Mouse (Mus musculus): Measurements from ENCODE around the gene Mmel1. TPM values are rescaled to one million over a fixed set of nuclear protein-coding genes. Genes with fewer than 3 reads are reported as not detected.

The Mmel1 gene
- polyA plus RNA-seq, 1 experiment = not detected

DNA sequence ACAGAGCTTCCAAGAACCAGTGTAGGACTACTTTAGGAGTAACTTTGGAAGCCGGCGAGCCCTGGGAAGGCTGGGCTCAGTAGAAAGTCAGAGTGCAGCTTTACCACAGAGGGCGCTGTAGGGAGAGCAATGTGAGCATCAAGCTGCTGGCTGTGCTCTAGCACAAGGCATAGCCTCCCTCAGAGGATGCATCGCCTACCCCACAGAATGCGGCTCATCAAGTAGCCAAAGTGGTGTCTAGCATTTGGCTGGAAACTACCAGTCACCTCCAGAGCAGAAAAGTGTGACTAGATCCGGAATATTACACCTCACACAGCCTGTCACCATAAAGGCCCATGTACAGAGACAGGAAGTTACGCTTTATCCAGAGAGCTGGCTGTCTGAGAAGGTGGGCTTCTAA, 66.4 kb downstream of the Mmel1 start:
- Histone ChIP-seq H3K27ac (ENCODE audit: insufficient read depth, low read depth, low read length) (no peak overlapping the region), H3K4me1 (ENCODE audit: control insufficient read depth, insufficient read depth, low read length) (peaks cover 6% of the 10 kb centered on the region), H3K4me3 (ENCODE audit: insufficient read depth, low read depth, low read length) (no peak overlapping the region)
- TF ChIP-seq POLR2A (IDR thresholded peaks at IDR 0.05; ENCODE audit: insufficient read depth, low read depth, low read length) = no peak
- no peak for TF ChIP-seq CTCF (IDR thresholded peaks at IDR 0.05; ENCODE audit: insufficient read depth, low read depth, low read length)
- 86% methylated on average over 7 of the region's 7 CpGs for WGBS

DNA sequence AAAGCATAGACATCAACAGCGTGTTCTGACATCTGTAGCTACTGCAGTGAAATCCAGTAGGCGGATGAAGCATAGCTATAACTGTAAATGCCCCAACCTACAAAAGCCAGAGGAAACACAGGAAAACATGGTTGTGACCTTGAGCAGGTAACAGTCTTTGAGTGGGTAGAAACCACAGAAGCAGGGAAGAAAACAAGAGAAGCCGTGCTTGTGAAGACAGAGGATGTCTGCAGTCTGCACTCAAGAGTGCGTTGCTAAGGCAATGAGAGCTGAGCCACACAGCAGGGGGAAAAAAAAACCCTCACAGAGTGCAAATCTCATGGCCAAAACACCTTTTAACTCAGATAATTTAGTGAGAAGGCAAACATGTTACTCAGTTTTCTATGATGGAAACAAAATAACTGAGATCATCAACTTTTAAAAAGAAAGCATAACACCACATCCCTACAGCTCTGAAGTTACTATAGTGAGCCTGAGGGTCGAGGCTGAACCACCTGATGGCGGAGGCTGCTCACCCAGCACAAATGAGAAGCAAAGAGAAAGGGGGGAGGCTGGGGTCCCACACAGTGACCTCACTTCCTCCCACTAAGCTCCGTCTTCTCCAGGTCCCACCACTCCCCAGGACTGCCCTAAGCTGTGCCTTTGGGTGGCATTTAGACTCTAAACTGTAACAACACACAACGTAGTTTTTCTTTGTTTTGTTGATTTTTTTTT, 67.3 kb downstream of the Mmel1 start:
- H3K4me1 ChIP-seq (ENCODE audit: control insufficient read depth, insufficient read depth, low read length) = peaks cover 6% of the 10 kb centered on the region
- H3K4me3 ChIP-seq (ENCODE audit: insufficient read depth, low read depth, low read length) = no peak overlapping the region
- TF ChIP-seq CTCF (IDR thresholded peaks at IDR 0.05; ENCODE audit: insufficient read depth, low read depth, low read length) = no peak
- no peak for TF ChIP-seq POLR2A (IDR thresholded peaks at IDR 0.05; ENCODE audit: insufficient read depth, low read depth, low read length)
- 48% methylated on average over 8 of the region's 8 CpGs for WGBS
- H3K27ac ChIP-seq (ENCODE audit: insufficient read depth, low read depth, low read length) = no peak overlapping the region

DNA sequence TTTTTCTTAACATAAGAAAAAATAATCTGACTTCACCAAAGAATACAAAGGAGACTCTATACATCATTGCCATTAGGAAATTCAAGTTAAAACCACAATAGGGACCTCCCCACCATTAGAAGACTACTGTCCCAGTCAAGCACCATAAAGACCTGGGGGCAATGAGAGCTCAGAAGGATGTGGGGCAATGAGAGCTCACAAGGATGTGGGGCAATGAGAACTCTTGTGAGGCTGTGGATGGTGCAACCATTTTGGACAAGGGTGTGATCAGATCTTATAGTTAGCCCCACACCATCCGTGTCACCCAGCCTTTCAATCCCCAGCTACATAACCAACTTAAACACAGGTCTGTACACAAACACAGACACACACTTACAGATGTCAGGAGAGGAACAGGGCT, 68.4 kb downstream of the Mmel1 start:
- Histone ChIP-seq H3K4me3 (ENCODE audit: insufficient read depth, low read depth, low read length) (no peak overlapping the region), H3K4me1 (ENCODE audit: control insufficient read depth, insufficient read depth, low read length) (peaks cover 6% of the 10 kb centered on the region), H3K27ac (ENCODE audit: insufficient read depth, low read depth, low read length) (no peak overlapping the region)
- 72% methylated on average over 1 of the region's 1 CpGs for WGBS
- no peak for TF ChIP-seq CTCF (IDR thresholded peaks at IDR 0.05; ENCODE audit: insufficient read depth, low read depth, low read length)
- TF ChIP-seq POLR2A (IDR thresholded peaks at IDR 0.05; ENCODE audit: insufficient read depth, low read depth, low read length) = no peak

DNA sequence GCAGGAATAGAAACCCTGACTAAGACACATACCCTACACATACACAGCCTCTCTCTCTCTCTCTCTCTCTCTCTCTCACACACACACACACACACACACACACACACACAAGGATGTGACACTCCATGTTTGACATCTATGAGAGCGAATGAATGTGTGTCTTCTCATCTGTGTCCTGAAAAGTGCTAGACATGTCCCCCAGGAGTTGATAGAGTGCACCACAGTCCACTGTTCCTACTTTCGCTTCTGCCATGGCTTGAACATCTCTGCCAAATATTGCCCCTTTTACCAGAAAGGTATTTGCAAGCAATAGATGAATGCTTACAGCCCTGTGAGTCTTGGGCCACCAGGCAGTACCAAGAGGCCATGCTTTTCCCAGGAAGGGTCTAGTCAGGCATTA, 70.8 kb downstream of the Mmel1 start:
- Histone ChIP-seq H3K4me3 (ENCODE audit: insufficient read depth, low read depth, low read length) (no peak overlapping the region), H3K4me1 (ENCODE audit: control insufficient read depth, insufficient read depth, low read length) (peaks cover 2% of the 10 kb centered on the region), H3K27ac (ENCODE audit: insufficient read depth, low read depth, low read length) (no peak overlapping the region)
- TF ChIP-seq CTCF (IDR thresholded peaks at IDR 0.05; ENCODE audit: insufficient read depth, low read depth, low read length) (no peak), POLR2A (IDR thresholded peaks at IDR 0.05; ENCODE audit: insufficient read depth, low read depth, low read length) (no peak)
- WGBS = 86% methylated on average over 2 of the region's 2 CpGs

DNA sequence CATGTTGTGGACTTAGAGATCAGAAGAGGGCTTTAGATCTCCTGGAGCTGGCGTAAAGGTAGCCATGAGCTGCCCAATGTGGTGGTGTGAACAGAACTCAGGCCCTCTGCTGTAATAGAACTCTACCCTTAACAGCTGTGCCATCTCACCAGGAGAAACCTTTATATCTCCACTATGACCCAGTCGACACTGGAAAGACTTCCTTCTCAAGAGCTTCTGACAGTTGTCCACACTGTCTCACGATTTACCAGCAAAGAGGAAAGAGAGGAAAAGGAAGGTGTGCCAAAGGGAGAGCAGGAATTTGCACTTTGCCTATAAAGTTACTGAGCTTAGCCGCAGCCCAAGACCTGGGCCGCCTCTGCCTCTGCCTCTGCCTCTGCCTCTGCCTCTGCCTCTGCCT, 72.4 kb downstream of the Mmel1 start:
- Histone ChIP-seq H3K4me3 (ENCODE audit: insufficient read depth, low read depth, low read length) (no peak overlapping the region), H3K27ac (ENCODE audit: insufficient read depth, low read depth, low read length) (no peak overlapping the region), H3K4me1 (ENCODE audit: control insufficient read depth, insufficient read depth, low read length) (peaks cover 13% of the 10 kb centered on the region)
- TF ChIP-seq POLR2A (IDR thresholded peaks at IDR 0.05; ENCODE audit: insufficient read depth, low read depth, low read length) = no peak
- TF ChIP-seq CTCF (IDR thresholded peaks at IDR 0.05; ENCODE audit: insufficient read depth, low read depth, low read length) = no peak
- 92% methylated on average over 5 of the region's 5 CpGs for WGBS

DNA sequence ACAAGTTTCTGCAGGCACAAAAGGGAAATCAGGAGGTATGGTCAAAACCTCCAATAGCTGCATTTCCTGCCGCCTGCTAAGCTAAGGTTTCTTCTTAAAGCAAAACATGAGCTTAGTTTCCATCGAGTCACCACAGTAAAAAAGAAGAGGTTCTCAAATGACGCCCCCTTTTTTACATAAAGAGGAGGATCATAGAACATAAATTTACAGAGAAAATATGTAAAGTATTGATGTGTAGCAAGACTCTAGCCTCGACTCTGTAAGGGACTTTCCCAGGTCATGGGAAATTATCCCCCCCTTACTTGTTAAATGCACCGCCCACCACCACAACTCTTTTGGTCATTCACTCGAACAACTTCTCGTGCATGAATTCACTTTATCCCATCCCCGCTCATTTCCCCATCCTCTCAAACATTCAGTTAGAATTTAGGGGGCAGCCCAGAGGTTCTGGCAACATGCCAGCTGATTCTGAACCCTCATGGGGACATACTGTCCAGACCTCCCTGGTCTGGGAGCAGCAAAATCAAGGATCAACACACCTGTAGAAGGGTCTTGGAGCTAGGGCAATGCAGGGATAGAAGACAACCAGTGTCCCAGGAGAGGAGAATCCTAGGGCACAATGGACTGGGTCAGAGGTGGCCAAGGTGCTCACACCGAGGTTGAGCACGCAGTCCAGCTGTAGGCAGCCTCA, 73.4 kb downstream of the Mmel1 start:
- TF ChIP-seq CTCF (IDR thresholded peaks at IDR 0.05; ENCODE audit: insufficient read depth, low read depth, low read length) = no peak
- no peak for TF ChIP-seq POLR2A (IDR thresholded peaks at IDR 0.05; ENCODE audit: insufficient read depth, low read depth, low read length)
- H3K4me1 ChIP-seq (ENCODE audit: control insufficient read depth, insufficient read depth, low read length) = peaks cover 11% of the 10 kb centered on the region
- WGBS = 79% methylated on average over 10 of the region's 10 CpGs

DNA sequence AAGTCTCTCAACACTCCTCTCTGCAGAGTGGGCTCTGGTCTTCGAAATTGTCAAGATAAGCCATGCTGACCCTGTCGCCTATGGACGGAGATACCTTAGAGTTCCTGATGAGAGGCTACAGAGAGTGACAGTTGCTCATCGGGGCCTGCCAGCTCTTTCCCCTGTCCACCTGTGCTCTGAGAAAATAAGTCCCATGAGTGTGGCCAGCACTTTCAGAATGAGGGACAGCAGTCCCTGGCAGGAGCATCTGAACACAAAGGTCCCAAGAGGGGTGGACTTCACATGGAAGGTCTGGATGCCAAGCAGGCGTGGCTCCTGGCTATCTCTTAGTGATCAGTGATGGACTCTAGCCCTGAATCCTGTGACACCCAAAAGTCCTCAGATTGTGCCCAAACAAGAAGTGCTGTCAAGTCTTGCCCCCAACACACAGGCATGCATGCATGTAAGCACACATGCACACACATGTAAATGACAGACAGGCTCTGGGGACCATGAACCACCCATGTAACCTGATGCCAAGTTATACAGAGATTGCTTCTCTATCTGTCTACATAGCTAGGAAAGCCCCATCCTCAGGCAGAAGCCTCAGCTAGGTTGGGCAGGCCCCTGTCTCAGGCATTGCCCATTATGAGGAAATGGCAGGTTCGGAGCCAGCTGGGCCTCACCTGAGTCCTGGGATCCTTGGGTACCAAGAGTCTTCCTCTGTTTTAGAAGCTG, 74.1 kb downstream of the Mmel1 start:
- Histone ChIP-seq H3K4me1 (ENCODE audit: control insufficient read depth, insufficient read depth, low read length) (peaks cover 11% of the 10 kb centered on the region), H3K4me3 (ENCODE audit: insufficient read depth, low read depth, low read length) (no peak overlapping the region), H3K27ac (ENCODE audit: insufficient read depth, low read depth, low read length) (no peak overlapping the region)
- 89% methylated on average over 6 of the region's 6 CpGs for WGBS
- TF ChIP-seq CTCF (IDR thresholded peaks at IDR 0.05; ENCODE audit: insufficient read depth, low read depth, low read length) = no peak
- no peak for TF ChIP-seq POLR2A (IDR thresholded peaks at IDR 0.05; ENCODE audit: insufficient read depth, low read depth, low read length)

More for the DNA sequence above, 73.4 kb downstream of the Mmel1 start:
- Histone ChIP-seq H3K27ac (ENCODE audit: insufficient read depth, low read depth, low read length) (no peak overlapping the region), H3K4me3 (ENCODE audit: insufficient read depth, low read depth, low read length) (no peak overlapping the region)

DNA sequence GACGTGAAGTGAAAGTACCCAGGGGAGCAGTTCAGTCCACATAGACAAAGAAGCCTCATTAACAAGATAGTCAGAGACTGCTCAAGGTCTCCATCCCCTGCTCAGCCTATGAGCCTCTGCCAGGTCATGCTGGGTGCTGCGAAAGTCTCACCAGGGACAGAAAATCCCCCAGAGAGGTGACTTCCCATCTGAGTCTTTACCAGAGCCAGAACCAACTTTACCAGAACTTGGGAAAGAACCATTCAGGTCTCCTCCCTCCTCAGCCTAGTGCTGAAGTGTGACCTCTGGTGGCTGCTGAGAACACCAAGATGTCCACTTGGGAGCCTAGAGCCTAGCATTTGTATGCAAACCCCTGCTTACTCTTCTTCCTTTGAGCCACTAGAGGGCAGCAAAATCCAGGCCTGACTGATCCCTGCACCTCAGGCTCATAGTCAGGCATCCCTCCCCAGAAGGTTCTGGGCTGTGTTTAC, 74.8 kb downstream of the Mmel1 start:
- Histone ChIP-seq H3K4me3 (ENCODE audit: insufficient read depth, low read depth, low read length) (no peak overlapping the region), H3K27ac (ENCODE audit: insufficient read depth, low read depth, low read length) (no peak overlapping the region), H3K4me1 (ENCODE audit: control insufficient read depth, insufficient read depth, low read length) (peaks cover 11% of the 10 kb centered on the region)
- WGBS = 27% methylated on average over 2 of the region's 2 CpGs
- no peak for TF ChIP-seq CTCF (IDR thresholded peaks at IDR 0.05; ENCODE audit: insufficient read depth, low read depth, low read length)
- no peak for TF ChIP-seq POLR2A (IDR thresholded peaks at IDR 0.05; ENCODE audit: insufficient read depth, low read depth, low read length)

Other genes starting within 250 kb of the Mmel1 start
- not detected in 2 replicates for gene Prdm16, start 232.7 kb upstream of the Mmel1 start, polyA plus RNA-seq (2012; ENCODE audit: insufficient read depth, insufficient read length, low replicate concordance, missing spikeins)
- gene Actrt2, start 201.7 kb upstream of the Mmel1 start, polyA plus RNA-seq (2012; ENCODE audit: insufficient read depth, insufficient read length, low replicate concordance, missing spikeins) = not detected in 2 replicates
- not detected in 2 replicates for gene Ttc34, start 32.1 kb upstream of the Mmel1 start, polyA plus RNA-seq (2012; ENCODE audit: insufficient read depth, insufficient read length, low replicate concordance, missing spikeins)
- gene Fam213b, start 29.6 kb downstream of the Mmel1 start, polyA plus RNA-seq (2012; ENCODE audit: insufficient read depth, insufficient read length, low replicate concordance, missing spikeins) = not detected in 2 replicates
- not detected in 2 replicates for gene Tnfrsf14, start 59.0 kb downstream of the Mmel1 start, polyA plus RNA-seq (2012; ENCODE audit: insufficient read depth, insufficient read length, low replicate concordance, missing spikeins)
- gene Hes5, start 91.3 kb downstream of the Mmel1 start, polyA plus RNA-seq (2012; ENCODE audit: insufficient read depth, insufficient read length, low replicate concordance, missing spikeins) = not detected in 2 replicates
- not detected in 2 replicates for gene Pank4, start 94.5 kb downstream of the Mmel1 start, polyA plus RNA-seq (2012; ENCODE audit: insufficient read depth, insufficient read length, low replicate concordance, missing spikeins)
- not detected in 2 replicates for gene Plch2, start 187.2 kb downstream of the Mmel1 start, polyA plus RNA-seq (2012; ENCODE audit: insufficient read depth, insufficient read length, low replicate concordance, missing spikeins)
- not detected in 2 replicates for gene Pex10, start 197.4 kb downstream of the Mmel1 start, polyA plus RNA-seq (2012; ENCODE audit: insufficient read depth, insufficient read length, low replicate concordance, missing spikeins)
- not detected in 2 replicates for gene Rer1, start 216.8 kb downstream of the Mmel1 start, polyA plus RNA-seq (2012; ENCODE audit: insufficient read depth, insufficient read length, low replicate concordance, missing spikeins)
- gene Morn1, start 217.0 kb downstream of the Mmel1 start, polyA plus RNA-seq (2012; ENCODE audit: insufficient read depth, insufficient read length, low replicate concordance, missing spikeins) = not detected in 2 replicates